Mouse (Mus musculus): Measurements from ENCODE around the gene Tbp. TPM values are rescaled to one million over a fixed set of nuclear protein-coding genes. Genes with fewer than 3 reads are reported as not detected.

Tbp gene
- total RNA-seq, 1 experiment: 39.4 TPM

DNA sequence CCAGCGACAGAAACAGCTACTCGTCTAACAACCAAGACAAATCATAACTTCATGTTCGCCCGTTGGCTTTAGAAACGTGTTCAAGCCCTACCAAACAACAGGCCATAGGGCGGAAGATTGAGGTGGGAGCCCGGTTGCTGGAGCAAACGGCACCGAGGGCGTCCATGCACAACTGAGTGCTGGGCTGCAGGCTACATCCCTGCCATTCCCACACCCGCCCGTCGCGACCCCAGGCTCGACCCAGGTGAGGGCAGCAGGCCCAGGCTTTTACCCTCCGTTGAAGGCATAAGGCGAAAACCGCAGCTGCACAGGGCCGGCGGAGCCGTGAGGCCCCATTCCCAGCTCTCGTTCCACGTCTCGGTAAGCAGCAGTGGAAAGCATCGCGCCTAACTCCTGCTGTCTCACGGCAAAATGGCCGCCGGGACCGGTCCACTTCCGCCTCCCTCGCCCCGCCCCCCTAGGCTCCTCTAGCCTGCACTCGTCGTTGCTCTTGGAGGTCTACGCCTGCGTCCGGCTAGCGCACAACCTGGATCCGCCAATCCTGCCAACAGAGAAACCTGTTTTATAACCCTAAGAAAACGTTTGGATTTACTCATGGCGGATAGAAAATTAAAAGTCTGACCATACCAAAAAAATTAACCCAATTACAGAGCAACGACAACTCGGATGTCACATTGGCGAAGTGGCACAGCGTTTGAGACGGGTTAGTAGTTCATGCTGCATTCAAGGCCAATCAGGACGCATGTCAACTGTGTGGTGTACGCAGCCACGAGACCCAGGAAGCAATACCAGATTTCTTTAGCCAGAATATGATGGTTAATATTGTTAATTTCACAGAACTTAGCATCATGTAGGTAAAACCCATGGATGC, 1.6 kb upstream of the Tbp start:
- TF ChIP-seq ZNF384 (IDR thresholded peaks at IDR 0.05; ENCODE audit: low read depth, low read length) (no peak), HCFC1 (IDR thresholded peaks at IDR 0.05; ENCODE audit: borderline replicate concordance, insufficient read depth, low read length) (peak; percentile 69; the same call in 1 of the 2 replicates)

DNA sequence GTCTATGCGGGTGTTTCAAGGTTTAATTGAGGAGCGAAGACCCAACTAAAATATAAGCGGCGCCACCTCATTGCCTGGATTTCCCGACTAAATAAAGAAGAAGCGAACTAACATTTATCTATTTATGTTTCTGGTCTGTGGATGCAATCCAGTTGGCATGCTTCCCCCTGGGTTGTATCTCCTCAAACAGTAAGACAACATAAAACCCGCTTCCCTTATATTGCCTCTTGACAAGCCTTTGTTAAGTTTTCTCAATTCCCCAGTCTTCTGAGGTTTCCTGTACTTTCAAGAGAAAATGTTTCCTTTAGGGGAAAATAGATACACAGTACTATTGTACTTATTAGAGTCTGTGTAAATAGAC, 955 bp upstream of the Tbp start:
- H3K27ac ChIP-seq (ENCODE audit: insufficient read depth, low read depth, low read length, poor library complexity, severe bottlenecking): no peak overlapping the region
- peaks cover 0 to 5% of the 10 kb centered on the region in 2 experiments; a peak in 2 of 4 replicates for H3K4me1 ChIP-seq (ENCODE audit: control insufficient read depth in 2 of 2, insufficient read depth in 2 of 2, low read length in 2 of 2, poor library complexity in 1 of 2)
- H3K36me3 ChIP-seq (ENCODE audit: control insufficient read depth, insufficient read depth, low read length, poor library complexity, severe bottlenecking): peaks cover 3% of the 10 kb centered on the region; the same call in 1 of the 2 replicates
- H3K9me3 ChIP-seq (ENCODE audit: control insufficient read depth, insufficient read depth, low read depth, low read length): no peaks in the 10 kb centered on the region
- peak overlapping the region; percentile 53 to 96 for H3K4me3 ChIP-seq (ENCODE audit: insufficient read depth in 1 of 2, low read depth in 1 of 2, low read length in 2 of 2, poor library complexity in 1 of 2, severe bottlenecking in 1 of 2)
- peak overlapping the region; percentile 12; the same call in 1 of the 2 replicates for H3K9ac ChIP-seq (ENCODE audit: insufficient read depth, low read depth, low read length, poor library complexity, severe bottlenecking)
- in situ Hi-C loops (cut with MboI; ENCODE audit: low sequenced_read_pairs in 2 of 2, unreplicated experiment in 2 of 2): no loop called here
- DNase-seq (ENCODE audit: low read depth, low spot score): no peak
- no peak for TF ChIP-seq HCFC1 (IDR thresholded peaks at IDR 0.05; ENCODE audit: borderline replicate concordance, insufficient read depth, low read length)
- no peak for TF ChIP-seq ZNF384 (IDR thresholded peaks at IDR 0.05; ENCODE audit: low read depth, low read length)
- TF ChIP-seq CHD2 (IDR thresholded peaks at IDR 0.05; ENCODE audit: low read depth, low read length): no peak
- TF ChIP-seq MAFK (IDR thresholded peaks at IDR 0.05; ENCODE audit: insufficient read depth, low read depth, low read length): no peak
- no peak for TF ChIP-seq ZC3H11A (IDR thresholded peaks at IDR 0.05; ENCODE audit: borderline replicate concordance, low read depth, low read length)

More for the DNA sequence above, 1.6 kb upstream of the Tbp start:
- Histone ChIP-seq H3K9me3 (ENCODE audit: control insufficient read depth, insufficient read depth, low read depth, low read length) (no peaks in the 10 kb centered on the region), H3K9ac (ENCODE audit: insufficient read depth, low read depth, low read length, poor library complexity, severe bottlenecking) (peak overlapping the region; percentile 94), H3K4me1 (ENCODE audit: control insufficient read depth in 2 of 2, insufficient read depth in 2 of 2, low read length in 2 of 2, poor library complexity in 1 of 2) (peaks cover 0 to 5% of the 10 kb centered on the region in 2 experiments; a peak in 2 of 4 replicates), H3K27ac (ENCODE audit: insufficient read depth, low read depth, low read length, poor library complexity, severe bottlenecking) (peak overlapping the region; percentile 32; the same call in 1 of the 2 replicates), H3K4me3 (ENCODE audit: insufficient read depth in 1 of 2, low read depth in 1 of 2, low read length in 2 of 2, poor library complexity in 1 of 2, severe bottlenecking in 1 of 2) (peak overlapping the region; percentile 96), H3K36me3 (ENCODE audit: control insufficient read depth, insufficient read depth, low read length, poor library complexity, severe bottlenecking) (peaks cover 6% of the 10 kb centered on the region)
- in situ Hi-C loops (cut with MboI; ENCODE audit: low sequenced_read_pairs in 2 of 2, unreplicated experiment in 2 of 2): no loop called here
- peak; percentile 88 for DNase-seq (ENCODE audit: low read depth, low spot score)

DNA sequence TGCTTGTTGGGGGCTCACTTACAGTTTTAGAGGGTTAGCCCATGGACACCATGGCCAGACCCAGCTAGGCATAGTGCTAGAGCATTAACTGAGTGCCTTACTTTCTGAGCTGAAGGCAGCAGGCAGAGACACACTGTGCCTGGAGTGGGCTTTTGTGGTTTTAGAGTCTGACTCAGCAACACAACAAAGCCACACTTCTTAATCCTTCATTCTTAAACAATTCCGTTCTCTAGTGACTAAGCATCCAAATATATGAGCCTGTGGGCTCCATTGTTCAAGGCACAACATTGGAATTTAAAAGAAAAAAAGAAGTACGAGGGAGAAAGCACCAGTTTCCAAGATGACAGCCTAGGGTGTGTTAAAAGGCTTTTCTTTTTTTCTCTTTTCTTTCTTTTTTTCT, 11.0 kb downstream of the Tbp start:
- Histone ChIP-seq H3K27ac (ENCODE audit: insufficient read depth, low read depth, low read length, poor library complexity, severe bottlenecking) (no peak overlapping the region), H3K36me3 (ENCODE audit: control insufficient read depth, insufficient read depth, low read length, poor library complexity, severe bottlenecking) (peaks cover 25% of the 10 kb centered on the region), H3K9me3 (ENCODE audit: control insufficient read depth, insufficient read depth, low read depth, low read length) (no peaks in the 10 kb centered on the region), H3K4me3 (ENCODE audit: insufficient read depth in 1 of 2, low read depth in 1 of 2, low read length in 2 of 2, poor library complexity in 1 of 2, severe bottlenecking in 1 of 2) (no peak overlapping the region), H3K9ac (ENCODE audit: insufficient read depth, low read depth, low read length, poor library complexity, severe bottlenecking) (no peak overlapping the region), H3K4me1 (ENCODE audit: control insufficient read depth in 2 of 2, insufficient read depth in 2 of 2, low read length in 2 of 2, poor library complexity in 1 of 2) (no peaks in the 10 kb centered on the region)
- no peak for TF ChIP-seq ZC3H11A (IDR thresholded peaks at IDR 0.05; ENCODE audit: borderline replicate concordance, low read depth, low read length)
- TF ChIP-seq HCFC1 (IDR thresholded peaks at IDR 0.05; ENCODE audit: borderline replicate concordance, insufficient read depth, low read length): no peak
- TF ChIP-seq MAFK (IDR thresholded peaks at IDR 0.05; ENCODE audit: insufficient read depth, low read depth, low read length): no peak
- TF ChIP-seq ZNF384 (IDR thresholded peaks at IDR 0.05; ENCODE audit: low read depth, low read length): no peak
- TF ChIP-seq CHD2 (IDR thresholded peaks at IDR 0.05; ENCODE audit: low read depth, low read length): no peak
- in situ Hi-C loops (cut with MboI; ENCODE audit: low sequenced_read_pairs in 2 of 2, unreplicated experiment in 2 of 2): no loop called here
- no peak for DNase-seq (ENCODE audit: low read depth, low spot score)

DNA sequence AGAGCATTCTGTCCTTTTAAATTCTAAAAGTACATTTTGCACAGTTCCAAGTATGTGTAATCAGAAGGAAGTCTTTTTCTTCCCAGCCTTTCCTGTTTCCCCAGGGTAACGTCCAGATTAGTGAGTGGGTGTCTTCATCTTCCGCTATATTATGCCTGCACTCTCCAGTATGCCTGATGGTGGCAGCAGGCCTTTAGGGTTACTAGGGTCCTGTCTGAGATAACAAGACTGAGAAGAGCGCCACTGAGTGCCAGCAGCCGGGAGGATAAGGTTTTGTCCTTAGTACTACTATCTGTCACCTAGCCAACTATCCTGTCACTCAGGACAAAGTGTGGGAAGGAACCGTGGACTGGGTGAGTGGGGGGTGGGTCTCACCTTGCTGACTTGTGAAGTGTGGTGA, 18.1 kb downstream of the Tbp start:
- peaks cover 33% of the 10 kb centered on the region for H3K36me3 ChIP-seq (ENCODE audit: control insufficient read depth, insufficient read depth, low read length, poor library complexity, severe bottlenecking)
- no peaks in the 10 kb centered on the region for H3K9me3 ChIP-seq (ENCODE audit: control insufficient read depth, insufficient read depth, low read depth, low read length)
- no peaks in the 10 kb centered on the region for H3K4me1 ChIP-seq (ENCODE audit: control insufficient read depth in 2 of 2, insufficient read depth in 2 of 2, low read length in 2 of 2, poor library complexity in 1 of 2)
- in situ Hi-C loops (cut with MboI; ENCODE audit: low sequenced_read_pairs in 2 of 2, unreplicated experiment in 2 of 2): no loop called here
- no peak for DNase-seq (ENCODE audit: low read depth, low spot score)
- H3K4me3 ChIP-seq (ENCODE audit: insufficient read depth in 1 of 2, low read depth in 1 of 2, low read length in 2 of 2, poor library complexity in 1 of 2, severe bottlenecking in 1 of 2): no peak overlapping the region
- H3K27ac ChIP-seq (ENCODE audit: insufficient read depth, low read depth, low read length, poor library complexity, severe bottlenecking): no peak overlapping the region
- no peak overlapping the region for H3K9ac ChIP-seq (ENCODE audit: insufficient read depth, low read depth, low read length, poor library complexity, severe bottlenecking)
- TF ChIP-seq ZNF384 (IDR thresholded peaks at IDR 0.05; ENCODE audit: low read depth, low read length) (no peak), CHD2 (IDR thresholded peaks at IDR 0.05; ENCODE audit: low read depth, low read length) (no peak), HCFC1 (IDR thresholded peaks at IDR 0.05; ENCODE audit: borderline replicate concordance, insufficient read depth, low read length) (no peak), ZC3H11A (IDR thresholded peaks at IDR 0.05; ENCODE audit: borderline replicate concordance, low read depth, low read length) (no peak), MAFK (IDR thresholded peaks at IDR 0.05; ENCODE audit: insufficient read depth, low read depth, low read length) (no peak)

Measured in ES-E14 (cell line).